Mouse (Mus musculus) midbrain, embryonic 13.5 days (tissue): ENCODE results near the gene Csn2. TPM values are rescaled to one million over a fixed set of nuclear protein-coding genes. Genes with fewer than 3 reads are reported as not detected.

Source experiments
- ATAC-seq: fragments of 200-750 bp; cut with Nextera tagmentation; 2 replicates; pipeline ENCODE4 v1.8.0; 2017; ENCODE audit warnings: mild to moderate bottlenecking, moderate TSS enrichment, moderate library complexity
- H3K27ac ChIP-seq: fragments of 300-500 bp; sonication (generic); 2 replicates; pipeline ENCODE4 v1.5.1; 2015; ENCODE audit warnings: inconsistent platforms, mild to moderate bottlenecking, moderate library complexity
- H3K27me3 ChIP-seq: fragments of 300-500 bp; sonication (generic); 2 replicates; pipeline ENCODE4 v1.6.1; 2015; ENCODE audit warnings: mild to moderate bottlenecking, inconsistent platforms
- H3K36me3 ChIP-seq: fragments of 300-500 bp; sonication (generic); 2 replicates; pipeline ENCODE4 v1.6.1; 2015; ENCODE audit warnings: mild to moderate bottlenecking, inconsistent platforms
- H3K4me1 ChIP-seq: fragments of 300-500 bp; sonication (generic); replicated peaks from 2 replicates; pipeline ENCODE4 v1.6.1; 2015; ENCODE audit warnings: inconsistent platforms
- H3K4me2 ChIP-seq: fragments of 300-500 bp; sonication (generic); replicated peaks from 2 replicates; pipeline ENCODE4 v1.6.1; 2015; ENCODE audit warnings: moderate library complexity, mild to moderate bottlenecking, inconsistent platforms
- H3K4me3 ChIP-seq: fragments of 300-500 bp; sonication (generic); replicated peaks from 2 replicates; pipeline ENCODE4 v1.5.1; 2015; ENCODE audit warnings: mild to moderate bottlenecking, inconsistent platforms
- H3K9ac ChIP-seq: fragments of 300-500 bp; sonication (generic); replicated peaks from 2 replicates; pipeline ENCODE4 v1.6.1; 2015; ENCODE audit warnings: mild to moderate bottlenecking, inconsistent platforms
- H3K9me3 ChIP-seq: fragments of 300-500 bp; sonication (generic); 2 replicates; pipeline ENCODE4 v1.6.1; 2016; ENCODE audit warnings: mild to moderate bottlenecking, inconsistent platforms
- WGBS: fragments of 180-500 bp; shearing (Covaris S2); methylation state at CpG from one replicate; pipeline ENCODE4 v1.1.7; 2015; 5-methylcytosine and 5-hydroxymethylcytosine counted together
- polyA plus RNA-seq: library from polyadenylated mRNA; unstranded; fragments of >200 nt; fragmentation: Nextera tagmentation; extraction: Ambion mirVana; gene quantifications from 2 replicates; pipeline ENCODE4 v1.2.1, GENCODE M21; 2015

The Csn2 gene
- not detected in 2 replicates for polyA plus RNA-seq

GRCm38 (mm10) chr5:87699530-87699929 is at the start of gene Csn2:
Csn2 (minus strand) TSS chr5:87699630.
- Histone ChIP-seq H3K9me3 (no peaks in the 10 kb centered on the region), H3K4me3 (no peak within 1 kb of the TSS), H3K4me2 (no peak within 1 kb of the TSS), H3K36me3 (no peaks in the 10 kb centered on the region), H3K27ac (no peak within 1 kb of the TSS), H3K27me3 (no peaks in the 10 kb centered on the region), H3K4me1 (no peaks in the 10 kb centered on the region), H3K9ac (no peak within 1 kb of the TSS)
- ATAC-seq, result no peak
- 69% methylated on average over 3 of the region's 3 CpGs for WGBS

GRCm38 (mm10) chr5:87734821-87735220 is 35.4 kb upstream of the Csn2 start:
- no peaks in the 10 kb centered on the region for H3K36me3 ChIP-seq
- H3K27ac ChIP-seq, result no peak overlapping the region
- no peaks in the 10 kb centered on the region for H3K4me1 ChIP-seq
- no peaks in the 10 kb centered on the region for H3K9me3 ChIP-seq
- H3K9ac ChIP-seq, result no peak overlapping the region
- no peak overlapping the region for H3K4me2 ChIP-seq
- no peak overlapping the region for H3K4me3 ChIP-seq
- no peak for ATAC-seq
- no peaks in the 10 kb centered on the region for H3K27me3 ChIP-seq

- Histone ChIP-seq H3K4me1 (no peaks in the 10 kb centered on the region), H3K4me2 (no peak overlapping the region), H3K27me3 (no peaks in the 10 kb centered on the region), H3K4me3 (no peak overlapping the region), H3K27ac (no peak overlapping the region), H3K9me3 (no peaks in the 10 kb centered on the region), H3K9ac (no peak overlapping the region), H3K36me3 (no peaks in the 10 kb centered on the region)
- ATAC-seq, result no peak
- 77% methylated on average over 1 of the region's 1 CpGs for WGBS
These were observed 6.5 kb upstream of the Csn2 start for GRCm38 (mm10) chr5:87705891-87706290.

GRCm38 (mm10) chr5:87665908-87666307 is 33.5 kb downstream of the Csn2 start, which contains the start of gene Csn1s1:
Csn1s1 (plus strand) TSS chr5:87666208.
- no peaks in the 10 kb centered on the region for H3K9me3 ChIP-seq
- no peak within 1 kb of the TSS for H3K27ac ChIP-seq
- no peaks in the 10 kb centered on the region for H3K36me3 ChIP-seq
- H3K4me1 ChIP-seq, result no peaks in the 10 kb centered on the region
- no peak within 1 kb of the TSS for H3K9ac ChIP-seq
- no peak within 1 kb of the TSS for H3K4me3 ChIP-seq
- no peaks in the 10 kb centered on the region for H3K27me3 ChIP-seq
- ATAC-seq, result no peak
- H3K4me2 ChIP-seq, result no peak within 1 kb of the TSS

GRCm38 (mm10) chr5:87642787-87643186 is 56.6 kb downstream of the Csn2 start:
- ATAC-seq, result no peak
- Histone ChIP-seq H3K9ac (no peak overlapping the region), H3K4me1 (no peaks in the 10 kb centered on the region), H3K27me3 (no peaks in the 10 kb centered on the region), H3K4me3 (no peak overlapping the region), H3K27ac (no peak overlapping the region), H3K9me3 (no peaks in the 10 kb centered on the region), H3K4me2 (no peak overlapping the region), H3K36me3 (no peaks in the 10 kb centered on the region)

Other genes starting within 250 kb of the Csn2 start
- not detected in 2 replicates for gene Ugt2a2, start 217.4 kb downstream of the Csn2 start, polyA plus RNA-seq
- not detected in 2 replicates for gene Gm43638, start 212.8 kb downstream of the Csn2 start, polyA plus RNA-seq
- not detected in 2 replicates for gene Ugt2a1, start 208.8 kb downstream of the Csn2 start, polyA plus RNA-seq
- gene Sult1b1, start 161.4 kb downstream of the Csn2 start, polyA plus RNA-seq, result not detected in 2 replicates
- gene Sult1d1, start 130.6 kb downstream of the Csn2 start, polyA plus RNA-seq, result not detected in 2 replicates
- gene Sult1e1, start 108.0 kb downstream of the Csn2 start, polyA plus RNA-seq, result not detected in 2 replicates
- not detected in 2 replicates for gene Csn1s1, start 33.4 kb downstream of the Csn2 start, polyA plus RNA-seq
- not detected in 2 replicates for gene Csn1s2a, start 74.9 kb upstream of the Csn2 start, polyA plus RNA-seq
- not detected in 2 replicates for gene Csn1s2b, start 108.5 kb upstream of the Csn2 start, polyA plus RNA-seq
- not detected in 2 replicates for gene Prr27, start 126.1 kb upstream of the Csn2 start, polyA plus RNA-seq
- not detected in 2 replicates for gene Odam, start 185.4 kb upstream of the Csn2 start, polyA plus RNA-seq
- gene Csn3, start 225.9 kb upstream of the Csn2 start, polyA plus RNA-seq, result not detected in 2 replicates